Mouse (Mus musculus): ENCODE data around the gene Coq10a. TPM values are rescaled to one million over a fixed set of nuclear protein-coding genes. Genes with fewer than 3 reads are reported as not detected.

Coq10a gene
- polyA plus RNA-seq, 1 experiment from 2014 or later, result 12.9 TPM

- Histone ChIP-seq H3K36me3 (ENCODE audit: control insufficient read depth, insufficient read depth, low read length) (no peaks in the 10 kb centered on the region; the same call in 1 of the 2 replicates), H3K27me3 (ENCODE audit: control insufficient read depth, insufficient read depth, low read length) (no peaks in the 10 kb centered on the region), H3K9ac (ENCODE audit: low read length) (peak within 1 kb of the TSS; percentile 83), H3K9me3 (ENCODE audit: control insufficient read depth, low read length) (no peaks in the 10 kb centered on the region), H3K27ac (replicated peaks) (peak within 1 kb of the TSS; percentile 96), H3K4me3 (ENCODE audit: low read depth, low read length) (peak within 1 kb of the TSS; percentile 93), H3K4me1 (replicated peaks; ENCODE audit: control insufficient read depth, insufficient read depth) (no peaks in the 10 kb centered on the region; the same call in 1 of the 2 replicates), H3K4me2 (replicated peaks; ENCODE audit: low read depth) (peak within 1 kb of the TSS; percentile 87)
- ATAC-seq (ENCODE audit: low FRiP score, low TSS enrichment), result peak; percentile 88
- TF ChIP-seq CTCF (IDR thresholded peaks at IDR 0.05; ENCODE audit: low read depth) (no peak; the same call in 1 of the 2 replicates), EP300 (optimal IDR thresholded peaks at IDR 0.05) (peak; percentile 47)
- DNase-seq (ENCODE audit: low spot score), result peak; percentile 96
- WGBS, result under 1% methylated on average over 44 of the region's 50 CpGs
Measured at GRCm38 (mm10) chr10:128411211-128412054, 42.6 kb upstream of the Coq10a start, which contains the start of the genes Nabp2 and Rnf41. Nabp2 (minus strand) TSS chr10:128411492. Rnf41 (plus strand) TSS chr10:128411657.

- DNase-seq (ENCODE audit: low spot score) (no peak), ATAC-seq (ENCODE audit: low FRiP score, low TSS enrichment) (no peak)
- Histone ChIP-seq H3K9me3 (ENCODE audit: control insufficient read depth, low read length) (no peaks in the 10 kb centered on the region), H3K4me3 (ENCODE audit: low read depth, low read length) (peak overlapping the region; percentile 19), H3K27ac (replicated peaks) (peak overlapping the region; percentile 96), H3K27me3 (ENCODE audit: control insufficient read depth, insufficient read depth, low read length) (no peaks in the 10 kb centered on the region), H3K4me2 (replicated peaks; ENCODE audit: low read depth) (peak overlapping the region; percentile 87), H3K36me3 (ENCODE audit: control insufficient read depth, insufficient read depth, low read length) (no peaks in the 10 kb centered on the region; the same call in 1 of the 2 replicates), H3K4me1 (replicated peaks; ENCODE audit: control insufficient read depth, insufficient read depth) (no peaks in the 10 kb centered on the region; the same call in 1 of the 2 replicates), H3K9ac (ENCODE audit: low read length) (no peak overlapping the region)
- WGBS, result 13% methylated on average over 4 of the region's 4 CpGs
- TF ChIP-seq EP300 (optimal IDR thresholded peaks at IDR 0.05), result no peak
- no peak for TF ChIP-seq CTCF (IDR thresholded peaks at IDR 0.05; ENCODE audit: low read depth)
Measured at GRCm38 (mm10) chr10:128410560-128410845, 41.7 kb upstream of the Coq10a start.

GRCm38 (mm10) chr10:128409692-128410559 is 41.1 kb upstream of the Coq10a start:
- H3K9me3 ChIP-seq (ENCODE audit: control insufficient read depth, low read length), result no peaks in the 10 kb centered on the region
- 6% methylated on average over 36 of the region's 36 CpGs for WGBS
- H3K27me3 ChIP-seq (ENCODE audit: control insufficient read depth, insufficient read depth, low read length), result no peaks in the 10 kb centered on the region
- H3K4me2 ChIP-seq (replicated peaks; ENCODE audit: low read depth), result peak overlapping the region; percentile 87
- DNase-seq (ENCODE audit: low spot score), result peak; percentile 97
- peak overlapping the region; percentile 96 for H3K27ac ChIP-seq (replicated peaks)
- peak overlapping the region; percentile 72 for H3K9ac ChIP-seq (ENCODE audit: low read length)
- H3K4me3 ChIP-seq (ENCODE audit: low read depth, low read length), result peak overlapping the region; percentile 64
- no peaks in the 10 kb centered on the region; the same call in 1 of the 2 replicates for H3K36me3 ChIP-seq (ENCODE audit: control insufficient read depth, insufficient read depth, low read length)
- no peaks in the 10 kb centered on the region; the same call in 1 of the 2 replicates for H3K4me1 ChIP-seq (replicated peaks; ENCODE audit: control insufficient read depth, insufficient read depth)
- TF ChIP-seq CTCF (IDR thresholded peaks at IDR 0.05; ENCODE audit: low read depth), result peak; percentile 81
- TF ChIP-seq EP300 (optimal IDR thresholded peaks at IDR 0.05), result no peak
- peak; percentile 94 for ATAC-seq (ENCODE audit: low FRiP score, low TSS enrichment)

- no peak for ATAC-seq (ENCODE audit: low FRiP score, low TSS enrichment)
- Histone ChIP-seq H3K27me3 (ENCODE audit: control insufficient read depth, insufficient read depth, low read length) (no peaks in the 10 kb centered on the region), H3K9ac (ENCODE audit: low read length) (peak overlapping the region; percentile 72), H3K4me2 (replicated peaks; ENCODE audit: low read depth) (peak overlapping the region; percentile 81), H3K4me3 (ENCODE audit: low read depth, low read length) (peak overlapping the region; percentile 64), H3K9me3 (ENCODE audit: control insufficient read depth, low read length) (no peaks in the 10 kb centered on the region), H3K27ac (replicated peaks) (peak overlapping the region; percentile 53), H3K4me1 (replicated peaks; ENCODE audit: control insufficient read depth, insufficient read depth) (no peaks in the 10 kb centered on the region; the same call in 1 of the 2 replicates), H3K36me3 (ENCODE audit: control insufficient read depth, insufficient read depth, low read length) (no peaks in the 10 kb centered on the region; the same call in 1 of the 2 replicates)
- WGBS, result 18% methylated on average over 35 of the region's 35 CpGs
- peak; percentile 47 for DNase-seq (ENCODE audit: low spot score)
- TF ChIP-seq EP300 (optimal IDR thresholded peaks at IDR 0.05), result no peak
- TF ChIP-seq CTCF (IDR thresholded peaks at IDR 0.05; ENCODE audit: low read depth), result no peak; the same call in 1 of the 2 replicates
Measured at GRCm38 (mm10) chr10:128408591-128409535, 40.1 kb upstream of the Coq10a start.

- Histone ChIP-seq H3K27ac (replicated peaks) (no peak overlapping the region), H3K27me3 (ENCODE audit: control insufficient read depth, insufficient read depth, low read length) (no peaks in the 10 kb centered on the region), H3K9me3 (ENCODE audit: control insufficient read depth, low read length) (no peaks in the 10 kb centered on the region), H3K4me1 (replicated peaks; ENCODE audit: control insufficient read depth, insufficient read depth) (no peaks in the 10 kb centered on the region), H3K36me3 (ENCODE audit: control insufficient read depth, insufficient read depth, low read length) (no peaks in the 10 kb centered on the region; the same call in 1 of the 2 replicates), H3K9ac (ENCODE audit: low read length) (no peak overlapping the region), H3K4me3 (ENCODE audit: low read depth, low read length) (no peak overlapping the region), H3K4me2 (replicated peaks; ENCODE audit: low read depth) (no peak overlapping the region)
- 80% methylated on average over 7 of the region's 7 CpGs for WGBS
- no peak for ATAC-seq (ENCODE audit: low FRiP score, low TSS enrichment)
- no peak for DNase-seq (ENCODE audit: low spot score)
- TF ChIP-seq EP300 (optimal IDR thresholded peaks at IDR 0.05) (no peak), CTCF (IDR thresholded peaks at IDR 0.05; ENCODE audit: low read depth) (no peak)
Measured at GRCm38 (mm10) chr10:128403931-128404330, 35.1 kb upstream of the Coq10a start.
